Mouse (Mus musculus) ES-E14 (cell line): ENCODE data around the gene Fkbp5.

Experiments
- CHD2 ChIP-seq: IDR thresholded peaks from 2 replicates; pipeline ENCODE4 v1.6.1; 2014; ENCODE audit warnings: mild to moderate bottlenecking, low read depth, low read length, inconsistent platforms
- HCFC1 ChIP-seq: IDR thresholded peaks from 2 replicates; pipeline ENCODE4 v1.6.1; 2012; ENCODE audit warnings: low read length, inconsistent platforms, borderline replicate concordance; ENCODE audit not compliant: insufficient read depth
- MAFK ChIP-seq: IDR thresholded peaks from 2 replicates; pipeline ENCODE4 v1.6.1; 2014; ENCODE audit warnings: mild to moderate bottlenecking, low read depth, low read length, inconsistent platforms; ENCODE audit not compliant: insufficient read depth
- ZNF384 ChIP-seq: IDR thresholded peaks from 2 replicates; pipeline ENCODE4 v1.6.1; 2012; ENCODE audit warnings: low read depth, low read length, inconsistent platforms

GRCm38 (mm10) chr17:28553040-28553793 lies 35.9 kb upstream of the Fkbp5 start:
- peak; percentile 66; the same call in 1 of the 2 replicates for TF ChIP-seq ZNF384
- TF ChIP-seq HCFC1, result no peak
- TF ChIP-seq CHD2, result 0 out of 2 replicates have a peak, but pooled peaks have one; percentile 13
- 0 out of 2 replicates have a peak, but pooled peaks have one; percentile 41 for TF ChIP-seq MAFK
